Mouse (Mus musculus): Measurements from ENCODE around the gene Pik3cb.

DNA sequence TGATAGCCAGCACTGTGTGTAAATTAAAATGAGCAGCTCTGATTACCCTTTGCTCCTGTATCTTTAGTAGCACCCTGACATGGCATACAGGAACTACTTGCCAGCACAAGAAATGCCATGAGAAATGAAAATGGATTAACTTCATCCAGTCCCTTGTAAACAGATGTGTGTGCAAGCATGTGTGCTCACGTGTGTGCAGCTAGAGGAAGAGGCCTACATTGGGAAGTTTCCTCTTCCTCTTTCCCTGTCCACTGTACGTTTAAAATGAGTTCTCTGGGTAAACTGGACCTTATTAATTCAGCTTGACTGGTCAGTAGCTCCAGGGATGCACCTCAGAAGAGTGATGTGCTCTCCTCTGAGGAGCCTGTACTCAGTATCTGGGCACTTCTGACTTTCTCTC, 66.0 kb downstream of the Pik3cb start:
- TF ChIP-seq POLR2A (IDR thresholded peaks at IDR 0.05; ENCODE audit: insufficient read depth, low read length) (no peak), CTCF (IDR thresholded peaks at IDR 0.05; ENCODE audit: low read depth, low read length) (no peak)
